Mouse (Mus musculus) stomach, postnatal 0 days (tissue): ENCODE measurements around the gene Fanca.

Experiments used
- CTCF ChIP-seq: IDR thresholded peaks from 2 replicates; pipeline ENCODE4 v1.5.1; 2016; ENCODE audit warnings: antibody characterized with exemption, low read depth, mild to moderate bottlenecking, moderate library complexity
- EP300 ChIP-seq: optimal IDR thresholded peaks from 2 replicates; pipeline ENCODE3; 2016; ENCODE audit warnings: antibody characterized with exemption

GRCm38 (mm10) chr8:123290679-123291078 is 27.7 kb downstream of the Fanca start:
- TF ChIP-seq CTCF (no peak), EP300 (no peak)
